Mouse (Mus musculus) Patski (cell line): ENCODE measurements around the gene Ash1l. TPM values are rescaled to one million over a fixed set of nuclear protein-coding genes. Genes with fewer than 3 reads are reported as not detected.

Source experiments
- ATAC-seq: fragments of 100-300 bp; one replicate; pipeline ENCODE4 v1.8.0; 2021
- CTCF ChIA-PET: fragments of 350-600 bp; sonication (Branson Sonifier 250); formaldehyde crosslinking; loops from one replicate; lab custom pipeline; 2022; ENCODE audit warnings: inconsistent platforms; lab: Charles Lee
- POLR2A ChIA-PET: fragments of 350-600 bp; sonication (Branson Sonifier 250); formaldehyde crosslinking; loops from one replicate; lab custom pipeline; 2022; ENCODE audit warnings: antibody characterized with exemption, inconsistent platforms; lab: Charles Lee
- DNase-seq: peaks from one replicate; pipeline ENCODE4 v3.0.0-alpha.2; 2011; ENCODE audit warnings: low read depth, low spot score
- H3K27me3 ChIP-seq: fragments of 371-371 bp; one replicate; pipeline ENCODE4 v1.5.1; 2021
- CTCF ChIP-seq: fragments of 100-300 bp; IDR thresholded peaks from one replicate; pipeline ENCODE4 v1.5.1; 2021
- in situ Hi-C: fragments of 300-500 bp; cut with MboI; formaldehyde crosslinking; loops from 3 replicates; pipeline ENCODE4 v1.11.1; 2018; ENCODE audit warnings: low pct_unique_long_range_greater_than_20kb, mixed read lengths
- polyA plus RNA-seq: library from polyadenylated mRNA; unstranded; gene quantifications from one replicate; pipeline ENCODE4 v1.2.3, GENCODE M21; 2021

Ash1l gene
- polyA plus RNA-seq, 1 experiment from 2014 or later: 38.4 TPM

- POLR2A ChIA-PET: interaction anchor here (1.1 kb wide), 1 partner anchor 15 kb away, joined by 6 read pairs; no protein-coding TSS in a partner anchor
- H3K27me3 ChIP-seq: no peaks in the 10 kb centered on the region
- no peak for ATAC-seq
- CTCF ChIA-PET: interaction anchor here (1.5 to 2.4 kb wide), 2 partner anchors 75 to 150 kb away, joined by 3 to 8 read pairs; partner anchors contain the start of gene Clk2
- in situ Hi-C loops: loop anchor here (5.0 kb wide), 2 partner anchors 103 to 128 kb away; partner anchors contain the start of gene Thbs3
- no peak for TF ChIP-seq CTCF
- DNase-seq: no peak
Measured at GRCm38 (mm10) chr3:89088974-89089373, 138.6 kb downstream of the Ash1l start.

GRCm38 (mm10) chr3:89089882-89090591 is 139.6 kb downstream of the Ash1l start:
- TF ChIP-seq CTCF: no peak
- ChIA-PET POLR2A (interaction anchor here (0.6 to 1.6 kb wide), 6 partner anchors 70 to 1239 kb away, joined by 3 to 6 read pairs (median 4); partner anchors contain the start of genes Hcn3 and Thbs3), CTCF (interaction anchor here (0.9 to 2.4 kb wide), 9 partner anchors 9 to 151 kb away, joined by 3 to 8 read pairs (median 4); partner anchors contain the start of genes Clk2 and Scamp3)
- DNase-seq: peak; percentile 68
- in situ Hi-C loops: loop anchor here (5.0 kb wide), 3 partner anchors 67 to 127 kb away; partner anchors contain the start of gene Thbs3
- ATAC-seq: peak; percentile 66
- no peaks in the 10 kb centered on the region for H3K27me3 ChIP-seq

GRCm38 (mm10) chr3:89090694-89091655 is 140.6 kb downstream of the Ash1l start:
- CTCF ChIA-PET: interaction anchor here (0.8 to 3.2 kb wide), 16 partner anchors 8 to 151 kb away, joined by 3 to 16 read pairs (median 4); partner anchors contain the start of genes Clk2 and Scamp3
- no peaks in the 10 kb centered on the region for H3K27me3 ChIP-seq
- in situ Hi-C loops: loop anchor here (5.0 kb wide), 1 partner anchor 66 kb away; no protein-coding TSS in a partner anchor
- peak; percentile 67 for ATAC-seq
- no peak for TF ChIP-seq CTCF
- DNase-seq: peak; percentile 57
- POLR2A ChIA-PET: interaction anchor here (0.6 to 1.6 kb wide), 11 partner anchors 8 to 124 kb away, joined by 3 to 8 read pairs (median 5); partner anchors contain the start of genes Clk2, Fdps, Gm43738 and Hcn3

- no peaks in the 10 kb centered on the region for H3K27me3 ChIP-seq
- CTCF ChIA-PET: interaction anchor here (0.8 to 3.2 kb wide), 10 partner anchors 7 to 150 kb away, joined by 3 to 16 read pairs (median 4); partner anchors contain the start of gene Scamp3
- POLR2A ChIA-PET: interaction anchor here (1.0 to 1.6 kb wide), 7 partner anchors 9 to 72 kb away, joined by 4 to 8 read pairs (median 5); partner anchors contain the start of genes Clk2, Fdps, Gm43738 and Hcn3
- no peak for TF ChIP-seq CTCF
- in situ Hi-C loops: loop anchor here (5.0 kb wide), 1 partner anchor 65 kb away; no protein-coding TSS in a partner anchor
- DNase-seq (no peak), ATAC-seq (no peak)
Measured at GRCm38 (mm10) chr3:89091811-89092508, 141.5 kb downstream of the Ash1l start.

GRCm38 (mm10) chr3:89092509-89093090 is 142.2 kb downstream of the Ash1l start:
- DNase-seq: no peak
- no peaks in the 10 kb centered on the region for H3K27me3 ChIP-seq
- no peak for ATAC-seq
- POLR2A ChIA-PET: interaction anchor here (1.1 to 1.6 kb wide), 2 partner anchors 17 to 20 kb away, joined by 5 to 6 read pairs; no protein-coding TSS in a partner anchor
- CTCF ChIA-PET: interaction anchor here (1.1 to 3.2 kb wide), 3 partner anchors 18 to 118 kb away, joined by 3 to 16 read pairs (median 5); no protein-coding TSS in a partner anchor
- in situ Hi-C loops: loop anchor here (5.0 kb wide), 1 partner anchor 65 kb away; no protein-coding TSS in a partner anchor
- no peak for TF ChIP-seq CTCF

- no peak for TF ChIP-seq CTCF
- POLR2A ChIA-PET: no interaction called here
- DNase-seq: no peak
- no peaks in the 10 kb centered on the region for H3K27me3 ChIP-seq
- ATAC-seq: no peak
- in situ Hi-C loops: loop anchor here (5.0 kb wide), 1 partner anchor 64 kb away; no protein-coding TSS in a partner anchor
- CTCF ChIA-PET: interaction anchor here (3.2 kb wide), 1 partner anchor 18 kb away, joined by 16 read pairs; no protein-coding TSS in a partner anchor
Measured at GRCm38 (mm10) chr3:89093175-89093574, 142.8 kb downstream of the Ash1l start, which contains the start of gene Rusc1. Gene Rusc1 (minus strand): TSS chr3:89093311.

GRCm38 (mm10) chr3:89094021-89094420 is 143.6 kb downstream of the Ash1l start:
- ATAC-seq (no peak), DNase-seq (no peak)
- TF ChIP-seq CTCF: no peak
- H3K27me3 ChIP-seq: no peaks in the 10 kb centered on the region
- ChIA-PET CTCF (no interaction called here), POLR2A (no interaction called here)
- in situ Hi-C loops: loop anchor here (5.0 kb wide), 1 partner anchor 63 kb away; no protein-coding TSS in a partner anchor

- H3K27me3 ChIP-seq: no peaks in the 10 kb centered on the region
- TF ChIP-seq CTCF: no peak
- DNase-seq (no peak), ATAC-seq (no peak)
- CTCF ChIA-PET: interaction anchor here (1.3 to 1.4 kb wide), 2 partner anchors 27 to 127 kb away, joined by 3 to 4 read pairs; partner anchors contain the start of gene Mtx1
- in situ Hi-C loops: no loop called here
- POLR2A ChIA-PET: interaction anchor here (1.2 to 1.7 kb wide), 5 partner anchors 9 to 177 kb away, joined by 3 to 5 read pairs (median 4); partner anchors contain the start of gene Thbs3
Measured at GRCm38 (mm10) chr3:89100811-89101210, 150.4 kb downstream of the Ash1l start, which contains the start of gene Gm43738. Gene Gm43738 (minus strand): TSS chr3:89101099.
